ENCODE assay signal across 8 mouse cellular contexts in the genomic region with DNA sequence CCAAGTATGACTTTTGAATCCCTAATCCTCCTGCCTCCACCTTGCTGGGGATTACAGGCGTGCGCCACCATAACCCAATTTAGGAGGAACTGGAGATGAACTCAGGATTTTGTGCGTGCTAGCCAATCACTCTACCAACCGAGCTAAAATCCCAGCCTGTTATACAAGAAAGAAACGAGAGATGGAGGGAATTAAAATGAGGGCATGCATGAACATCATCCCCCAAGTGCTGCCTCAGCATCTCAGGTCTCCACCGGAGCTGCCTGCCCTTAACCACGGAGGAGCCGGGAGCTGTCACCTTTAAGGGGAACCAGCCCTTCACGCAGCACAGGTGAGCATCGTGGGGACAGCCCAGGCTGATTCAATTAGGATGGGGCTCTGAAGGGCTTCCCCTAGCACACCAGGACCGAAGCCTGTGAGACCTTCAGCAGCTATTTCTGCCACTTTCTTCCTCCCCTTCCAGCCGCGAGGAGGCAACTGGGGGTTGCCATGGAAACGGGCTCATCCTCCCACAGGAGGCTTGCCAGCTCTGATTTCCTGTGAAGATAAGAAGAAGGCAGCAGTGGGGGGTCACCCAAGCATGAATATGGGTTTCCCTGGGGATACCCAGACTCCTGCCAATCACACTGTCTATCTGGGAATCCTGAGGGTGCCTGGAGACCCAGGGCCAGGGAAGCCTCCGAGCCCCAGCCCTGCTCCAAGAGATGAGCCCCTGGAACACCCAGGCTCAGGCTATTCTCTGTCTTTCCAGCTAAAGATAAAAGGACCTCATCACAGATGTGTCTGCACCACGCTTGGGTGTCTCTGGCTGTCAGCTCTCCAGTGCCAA. TPM values are rescaled to one million over a fixed set of nuclear protein-coding genes. Genes with fewer than 3 reads are reported as not detected.
DNase-seq lines count a peak whose midpoint lies in the region; ATAC-seq lines count a peak whose summit lies in the region.

No protein-coding gene starts in this region.

- no peaks in the 10 kb centered on the region for H3K36me3 ChIP-seq in forebrain, embryonic 16.5 days (ENCODE audit: control insufficient read depth, insufficient read depth)
- no peaks in the 10 kb centered on the region for H3K36me3 ChIP-seq in midbrain, embryonic 16.5 days (ENCODE audit: control insufficient read depth, insufficient read depth, low read length)

- H3K9me3 ChIP-seq in forebrain, embryonic 16.5 days (ENCODE audit: control insufficient read depth, low read length) = no peaks in the 10 kb centered on the region
- H3K9me3 ChIP-seq in midbrain, embryonic 16.5 days (replicated peaks; ENCODE audit: control insufficient read depth, low read length, poor library complexity, severe bottlenecking) = no peaks in the 10 kb centered on the region

- H3K9ac ChIP-seq in forebrain, embryonic 16.5 days (replicated peaks; ENCODE audit: low read depth, low read length) = peak overlapping the region; percentile 26; the same call in 1 of the 2 replicates
- peak overlapping the region; percentile 57; the same call in 1 of the 2 replicates for H3K9ac ChIP-seq in midbrain, embryonic 16.5 days (ENCODE audit: low read depth, low read length)

- 33% methylated on average over 16 of the region's 16 CpGs for WGBS in forebrain, embryonic 16.5 days
- 16% methylated on average over 16 of the region's 16 CpGs for WGBS in midbrain, embryonic 16.5 days

- ATAC-seq in forebrain, embryonic 16.5 days = peak; percentile 71
- ATAC-seq in midbrain, embryonic 16.5 days = peak; percentile 66

- peaks cover 18% of the 10 kb centered on the region for H3K4me1 ChIP-seq in forebrain, embryonic 16.5 days (replicated peaks; ENCODE audit: control insufficient read depth, insufficient read depth, low read length)
- peaks cover 28% of the 10 kb centered on the region for H3K4me1 ChIP-seq in midbrain, embryonic 16.5 days (ENCODE audit: control insufficient read depth, insufficient read depth, low read length)

- H3K27ac ChIP-seq in forebrain, embryonic 16.5 days (ENCODE audit: low read length) = peak overlapping the region; percentile 84
- peak overlapping the region; percentile 96 for H3K27ac ChIP-seq in midbrain, embryonic 16.5 days (ENCODE audit: low read length)

- peak; percentile 55 for DNase-seq in embryo, embryonic 10 days (ENCODE audit: low spot score)
- peak; percentile 81 to 89 for DNase-seq in layer of hippocampus, adult 18-20 months (ENCODE audit: low spot score in 2 of 2)
- no peak for DNase-seq in lung, postnatal 25 days (ENCODE audit: low spot score)
- DNase-seq in spleen, postnatal 4 days (ENCODE audit: low spot score in 2 of 2) = no peak
- no peak for DNase-seq in lung, adult 18-20 months
- DNase-seq in T-cell, adult 2 months (ENCODE audit: low spot score) = no peak

- H3K4me3 ChIP-seq in forebrain, embryonic 16.5 days (replicated peaks; ENCODE audit: low read length) = 0 out of 2 replicates have a peak overlapping the region, but pooled peaks have one; percentile 7
- peak overlapping the region; percentile 18 for H3K4me3 ChIP-seq in midbrain, embryonic 16.5 days (ENCODE audit: low read depth, low read length)

- H3K27me3 ChIP-seq in forebrain, embryonic 16.5 days (replicated peaks; ENCODE audit: control insufficient read depth, insufficient read depth, low read length) = no peaks in the 10 kb centered on the region
- no peaks in the 10 kb centered on the region for H3K27me3 ChIP-seq in midbrain, embryonic 16.5 days (ENCODE audit: control insufficient read depth, insufficient read depth, low read depth, low read length)

- H3K4me2 ChIP-seq in forebrain, embryonic 16.5 days (ENCODE audit: low read length) = peak overlapping the region; percentile 33
- peak overlapping the region; percentile 51 for H3K4me2 ChIP-seq in midbrain, embryonic 16.5 days (ENCODE audit: low read length)

RNA-seq across cellular contexts. Expression of a gene that starts 11.7 kb away (rescaled TPM):
- 2.3 and 3.2 TPM in 2 replicates for polyA plus RNA-seq in forebrain, embryonic 16.5 days (2015; fragmentation: Nextera tagmentation; extraction: Ambion mirVana)
- total RNA-seq in layer of hippocampus, adult 18-20 months (2021) = 100 to 1,000 TPM; 112 to 119 TPM
- polyA plus RNA-seq in midbrain, embryonic 16.5 days (2015; fragmentation: Nextera tagmentation; extraction: Ambion mirVana) = 3.9 and 4.0 TPM in 2 replicates

RNA-seq across cellular contexts. Expression of a gene that starts 38.7 kb away (rescaled TPM):
- 3.1 and 3.5 TPM in 2 replicates for polyA plus RNA-seq in forebrain, embryonic 16.5 days (2015; fragmentation: Nextera tagmentation; extraction: Ambion mirVana)
- total RNA-seq in layer of hippocampus, adult 18-20 months (2021) = 1 to 10 TPM in 1 of 2 experiments, under 1 TPM in 1; 0.79 to 1.2 TPM
- 3.4 and 4.3 TPM in 2 replicates for polyA plus RNA-seq in midbrain, embryonic 16.5 days (2015; fragmentation: Nextera tagmentation; extraction: Ambion mirVana)

Comparison
In these comparisons a context has a peak if more than half of its experiments do, and no peak if none do; other contexts are left out.
1. DNase-seq: peak in embryo, embryonic 10 days (single experiment) and layer of hippocampus, adult 18-20 months (2 of 2); none in lung, postnatal 25 days (single experiment), spleen, postnatal 4 days (0 of 2), lung, adult 18-20 months (0 of 2) and T-cell, adult 2 months (single experiment).